Mouse (Mus musculus): Measurements from ENCODE around the gene Adcy9.

Gene Adcy9

GRCm38 (mm10) chr16:4320856-4321255, 99.4 kb downstream of the Adcy9 start:
- no peak for DNase-seq (ENCODE audit: low spot score in 2 of 2)

DNA sequence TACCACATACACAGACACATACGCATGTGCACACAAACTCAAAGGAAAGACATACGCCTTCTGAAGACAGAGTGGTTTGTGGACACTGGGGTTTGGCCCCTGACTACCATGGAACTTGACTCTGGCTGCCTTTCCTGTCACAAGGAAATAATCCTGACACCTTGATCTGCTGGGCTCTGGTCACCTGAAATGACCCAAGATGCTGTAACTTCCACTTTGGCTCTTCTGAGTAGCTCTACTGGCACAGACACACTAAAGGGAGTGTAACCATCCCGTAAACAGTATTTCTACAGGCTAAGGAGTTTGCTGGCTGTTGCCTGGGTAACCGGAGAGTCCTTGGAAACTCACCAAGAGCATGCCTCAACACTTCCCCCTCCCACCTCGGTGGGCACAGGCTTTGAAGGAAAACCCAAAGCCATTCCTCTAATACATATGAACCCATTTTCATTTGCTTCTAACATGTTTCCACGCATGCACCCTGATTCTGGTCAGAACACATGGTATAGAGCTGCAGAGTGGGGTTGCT, 102.2 kb downstream of the Adcy9 start:
- DNase-seq (ENCODE audit: low spot score in 2 of 2), result no peak

GRCm38 (mm10) chr16:4316094-4316474, 104.2 kb downstream of the Adcy9 start:
- peak; percentile 68 to 77 for DNase-seq (ENCODE audit: low spot score in 2 of 2)

DNA sequence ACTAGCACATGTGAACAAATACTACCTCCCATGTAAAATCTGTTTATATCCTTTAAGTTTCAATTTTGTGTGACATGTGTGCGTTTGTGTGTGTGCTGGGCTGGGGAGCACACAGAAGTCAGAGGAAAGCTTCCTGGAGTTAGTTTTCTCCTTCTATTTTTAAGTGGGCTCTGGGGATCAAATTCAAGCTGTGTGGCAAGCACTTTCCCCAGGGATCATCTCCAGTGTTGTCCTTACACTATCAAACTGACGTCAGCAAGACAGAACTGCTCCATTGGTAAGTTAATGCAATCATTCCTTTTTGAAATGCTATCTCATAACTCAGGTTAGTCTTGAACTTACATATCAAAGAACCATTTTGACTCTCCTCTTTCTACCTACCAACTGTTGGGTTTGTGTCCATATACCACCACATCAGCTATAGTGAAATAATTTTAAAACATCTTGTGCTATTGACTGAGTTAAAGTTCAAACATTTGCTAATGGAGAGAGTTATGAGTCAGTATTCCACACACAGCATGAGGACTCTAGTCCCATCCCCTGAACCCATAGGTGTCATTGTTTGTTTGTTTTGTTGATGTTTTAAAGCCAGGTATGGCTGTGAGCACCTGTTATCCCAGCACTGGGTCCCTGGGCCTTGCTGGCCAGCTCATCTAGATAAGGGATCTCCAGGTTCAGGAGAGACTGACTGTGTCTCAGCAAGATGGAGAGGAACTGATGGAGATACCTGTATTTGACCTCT, 104.8 kb downstream of the Adcy9 start:
- DNase-seq (ENCODE audit: low spot score in 2 of 2), result no peak

- DNase-seq (ENCODE audit: low spot score in 2 of 2), result no peak
Measured at GRCm38 (mm10) chr16:4314891-4315290, 105.4 kb downstream of the Adcy9 start.

- no peak for DNase-seq (ENCODE audit: low spot score in 2 of 2)
Measured at GRCm38 (mm10) chr16:4312018-4312417, 108.3 kb downstream of the Adcy9 start.

DNA sequence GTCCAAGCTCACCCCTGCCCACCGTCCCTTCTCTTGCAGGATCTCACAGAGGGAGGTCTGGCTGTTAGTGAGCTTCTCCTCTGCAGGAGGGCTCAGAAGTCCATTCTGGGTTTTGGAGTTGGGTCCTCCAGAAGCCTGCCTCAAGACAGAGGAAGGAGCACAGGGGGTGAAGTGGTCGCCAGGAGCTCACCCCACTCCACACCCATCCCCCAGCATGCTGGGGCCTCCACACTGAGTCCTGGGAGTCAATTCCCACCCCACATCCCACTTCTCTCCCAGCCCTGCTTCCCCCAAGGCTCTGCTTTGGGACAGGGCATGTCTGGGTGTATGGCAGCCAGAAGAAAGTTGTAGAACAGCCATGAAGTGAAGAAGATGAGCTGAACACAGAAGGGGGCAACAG, 108.7 kb downstream of the Adcy9 start:
- DNase-seq (ENCODE audit: low spot score in 2 of 2), result no peak

GRCm38 (mm10) chr16:4307795-4308194, 112.5 kb downstream of the Adcy9 start:
- no peak for DNase-seq (ENCODE audit: low spot score in 2 of 2)

DNA sequence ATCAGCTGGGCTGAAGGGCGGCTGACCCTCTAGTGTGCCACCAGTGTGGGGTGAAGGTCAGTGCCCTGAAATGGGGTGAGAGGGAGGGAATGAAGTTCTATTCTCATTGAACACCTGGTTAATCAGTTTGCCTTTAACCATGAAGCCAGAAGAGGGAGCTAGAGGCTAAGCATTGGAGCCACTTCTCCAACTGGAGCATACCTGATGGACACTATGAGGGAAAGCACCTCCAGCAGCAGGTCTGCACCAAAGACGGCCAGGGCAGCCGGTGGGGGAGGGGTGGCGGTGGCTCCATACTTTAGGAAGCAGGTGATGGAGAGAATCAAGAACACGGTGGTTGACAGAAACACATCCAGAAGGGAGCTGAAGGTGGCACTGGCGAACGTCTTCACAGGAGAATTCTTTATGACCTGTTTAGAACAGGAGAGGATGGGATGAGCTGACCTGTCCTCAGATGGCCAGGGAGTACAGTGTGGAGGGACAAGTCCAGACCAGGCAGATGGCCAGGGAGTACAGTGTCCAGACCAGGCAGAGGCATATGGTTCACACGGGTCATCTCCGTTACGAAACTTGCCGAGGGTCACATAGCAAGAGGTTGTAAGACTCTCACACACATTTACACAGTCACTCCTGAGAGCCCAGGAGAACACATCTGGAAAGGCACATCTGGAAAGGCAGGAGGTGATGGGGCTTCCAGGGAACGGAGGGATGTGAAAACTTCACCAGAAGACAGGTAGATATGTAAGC, 115.9 kb downstream of the Adcy9 start:
- DNase-seq (ENCODE audit: low spot score in 2 of 2), result no peak

DNA sequence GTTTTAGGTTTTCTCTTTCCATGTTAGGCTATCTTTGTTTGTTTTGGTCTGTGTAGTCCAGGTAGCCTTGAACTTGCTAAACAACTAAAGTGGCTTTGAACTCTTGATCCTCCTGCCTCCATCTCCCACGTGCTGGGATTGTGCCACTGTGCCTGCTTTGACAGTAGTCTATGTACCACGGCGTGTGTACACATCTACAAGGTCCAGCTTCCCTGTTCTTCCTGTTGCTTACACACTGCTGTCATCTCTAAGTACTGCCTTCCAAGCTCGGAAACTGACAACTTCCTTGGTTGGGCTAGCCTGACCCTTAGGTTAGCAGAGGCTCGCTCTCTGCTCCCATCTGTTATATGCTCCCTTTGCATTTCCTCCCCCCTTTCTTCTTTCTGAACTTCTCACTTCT, 116.7 kb downstream of the Adcy9 start:
- DNase-seq (ENCODE audit: low spot score in 2 of 2), result no peak

GRCm38 (mm10) chr16:4300280-4300679, 120.0 kb downstream of the Adcy9 start:
- DNase-seq (ENCODE audit: low spot score in 2 of 2), result no peak

DNA sequence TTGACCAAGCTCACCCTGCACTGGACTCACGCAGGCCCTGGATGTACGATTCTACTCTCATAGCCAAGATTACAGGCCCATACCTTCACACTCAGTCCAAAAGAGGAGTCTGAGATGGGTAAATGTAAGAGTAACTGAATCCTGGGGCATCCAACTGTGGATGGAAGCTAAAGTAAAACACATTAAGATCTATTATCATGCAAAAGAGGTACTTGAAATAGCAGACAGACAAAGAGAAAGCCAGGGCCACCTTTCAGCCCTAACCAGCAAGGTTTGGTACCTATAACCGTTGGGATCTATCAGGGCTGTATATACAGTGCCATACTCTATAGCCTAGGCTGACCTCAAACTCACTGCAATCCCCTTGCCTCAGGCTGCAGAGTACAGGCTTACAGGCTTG, 127.0 kb downstream of the Adcy9 start:
- DNase-seq (ENCODE audit: low spot score in 2 of 2), result no peak

- DNase-seq (ENCODE audit: low spot score in 2 of 2), result no peak
Measured at GRCm38 (mm10) chr16:4289507-4289906, 130.8 kb downstream of the Adcy9 start.

DNA sequence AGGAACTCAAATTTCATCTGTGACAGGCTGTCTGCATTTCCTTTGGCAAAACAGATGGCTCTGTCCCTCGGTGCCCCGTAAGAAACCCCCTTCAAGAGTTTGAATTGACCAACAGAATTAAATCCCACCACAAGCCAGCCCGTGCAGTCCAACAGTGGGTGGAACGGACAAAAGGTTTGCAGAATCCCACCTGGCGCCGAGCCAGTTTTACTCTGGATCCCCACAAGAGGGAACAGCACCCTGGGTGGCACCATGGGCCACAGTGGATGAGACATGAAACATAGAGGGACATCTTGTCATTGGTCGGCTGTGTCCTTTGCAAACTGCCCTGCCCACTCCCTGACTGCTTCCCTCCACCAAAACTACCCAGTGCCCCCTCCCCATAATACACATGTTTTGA, 133.7 kb downstream of the Adcy9 start:
- DNase-seq (ENCODE audit: low spot score in 2 of 2), result no peak

GRCm38 (mm10) chr16:4285257-4285656, 135.0 kb downstream of the Adcy9 start:
- DNase-seq (ENCODE audit: low spot score in 2 of 2), result no peak

- DNase-seq (ENCODE audit: low spot score in 2 of 2), result no peak
Measured at GRCm38 (mm10) chr16:4283267-4283851, 136.9 kb downstream of the Adcy9 start.

DNA sequence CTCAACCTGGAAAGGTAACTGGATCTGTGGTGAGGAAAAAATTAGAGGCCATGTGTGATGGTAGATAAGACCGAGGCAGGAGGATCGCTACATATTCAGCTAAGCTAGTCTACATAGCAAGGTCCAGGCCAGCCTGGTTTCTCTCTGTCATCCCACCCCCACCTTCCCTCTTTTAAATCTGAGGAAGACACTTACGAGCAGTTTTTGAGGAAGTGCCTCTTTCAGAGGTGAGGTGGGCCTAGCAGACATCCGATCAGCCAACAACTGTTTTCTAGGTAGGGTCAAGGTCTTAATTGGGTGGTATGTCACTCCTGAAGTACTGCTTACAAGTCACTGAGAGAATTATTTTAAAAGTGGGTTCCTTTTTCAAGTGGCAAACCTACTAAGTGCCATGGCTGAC, 138.8 kb downstream of the Adcy9 start:
- DNase-seq (ENCODE audit: low spot score in 2 of 2), result no peak

GRCm38 (mm10) chr16:4280949-4281348, 139.3 kb downstream of the Adcy9 start:
- DNase-seq (ENCODE audit: low spot score in 2 of 2), result no peak

- DNase-seq (ENCODE audit: low spot score in 2 of 2), result no peak
Measured at GRCm38 (mm10) chr16:4279601-4280000, 140.7 kb downstream of the Adcy9 start.

DNA sequence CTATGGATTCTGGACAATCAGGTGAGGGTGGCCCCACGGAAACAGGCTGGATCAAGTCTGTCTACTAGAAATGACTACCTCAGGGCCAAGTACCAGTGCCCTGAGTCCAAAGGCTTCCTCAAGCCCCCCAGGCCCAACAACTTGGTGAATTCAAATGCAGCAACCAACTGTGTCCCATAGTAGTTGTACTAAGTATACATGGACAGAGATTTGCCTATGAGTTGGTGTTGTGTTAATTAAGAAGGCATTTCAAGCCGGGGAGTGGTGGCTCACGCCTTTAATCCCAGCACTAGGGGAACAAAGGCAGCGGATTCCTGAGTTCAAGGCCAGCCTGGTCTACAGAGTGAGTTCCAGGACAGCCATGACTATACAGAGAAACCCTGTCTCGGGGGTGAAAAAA, 143.7 kb downstream of the Adcy9 start:
- no peak for DNase-seq (ENCODE audit: low spot score in 2 of 2)

DNA sequence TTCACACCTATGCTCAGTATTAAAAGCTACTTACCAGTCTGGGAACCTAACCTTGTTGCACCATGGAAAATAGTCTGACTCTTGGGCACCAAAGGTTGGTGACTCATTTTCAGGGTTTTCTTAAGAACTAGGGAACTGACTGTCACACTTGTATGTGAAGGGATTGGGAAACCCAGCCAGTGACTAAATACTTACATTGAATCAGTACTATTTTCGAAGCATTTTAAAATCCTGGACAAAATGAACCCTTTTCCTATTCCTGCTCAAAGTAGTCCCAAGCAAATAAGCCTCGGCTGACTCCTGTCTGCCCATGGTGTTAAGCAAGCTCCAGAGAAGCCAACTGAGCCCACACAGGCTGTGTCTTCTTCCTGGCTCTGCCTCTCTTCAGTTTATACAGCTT, 144.1 kb downstream of the Adcy9 start:
- no peak for DNase-seq (ENCODE audit: low spot score in 2 of 2)

DNA sequence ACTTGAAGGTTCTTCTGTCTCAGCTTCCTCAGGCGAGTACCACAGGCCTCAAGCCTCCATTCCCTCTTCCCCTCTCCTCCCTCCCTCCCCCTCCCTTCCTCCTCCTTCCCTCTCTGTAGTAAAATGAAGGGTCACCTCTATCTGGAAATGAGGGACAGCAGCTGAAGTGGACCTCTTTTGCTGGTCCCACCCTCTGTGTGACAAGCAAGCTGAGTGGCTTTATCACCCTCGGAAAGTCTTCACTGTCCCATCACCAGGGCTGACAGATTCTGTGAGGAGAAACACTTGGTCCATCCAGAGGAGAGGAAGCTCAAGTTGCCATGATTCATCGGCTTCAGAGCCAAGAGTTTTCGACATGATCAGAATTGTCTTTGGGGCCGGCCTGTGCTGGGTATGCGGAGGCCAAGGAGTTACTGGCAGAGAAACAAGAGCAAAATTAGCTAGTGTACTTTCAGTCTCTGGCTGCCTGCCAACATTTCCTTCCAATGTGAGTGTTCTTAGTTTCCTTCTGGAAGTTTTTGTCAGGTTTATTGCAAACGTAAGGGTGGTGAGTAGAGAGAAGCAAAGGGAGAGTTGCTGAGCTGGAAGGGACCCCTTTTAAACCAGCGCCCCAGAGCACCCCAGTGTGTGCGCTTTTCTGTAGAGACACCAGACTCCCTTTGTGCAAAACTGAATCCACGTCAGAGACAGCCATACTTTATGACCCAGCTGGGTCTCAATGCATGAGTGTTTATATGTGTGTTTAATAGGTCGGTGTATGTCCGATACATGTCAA, 146.4 kb downstream of the Adcy9 start:
- DNase-seq (ENCODE audit: low spot score in 2 of 2), result peak; percentile 69 to 87
